Mouse (Mus musculus): ENCODE results near the gene Pdgfd.

DNA sequence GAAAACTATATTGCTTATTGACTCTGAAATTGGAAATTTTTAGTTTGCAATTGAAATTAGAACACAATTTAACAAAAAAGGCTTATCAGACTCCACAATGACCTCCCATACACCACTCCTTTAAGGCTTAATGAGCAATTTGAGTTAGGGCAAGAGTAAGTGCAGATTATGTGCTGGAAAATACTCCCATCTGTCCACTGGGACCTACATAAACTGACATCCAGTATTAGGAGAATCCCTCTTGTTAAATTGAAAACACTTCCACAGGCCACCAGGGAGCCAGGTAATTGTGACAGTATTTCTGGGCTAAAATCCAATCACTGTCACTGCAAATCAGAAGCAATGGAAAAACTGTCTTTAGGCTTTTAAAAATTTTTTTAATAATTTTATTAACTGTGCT is 256.2 kb downstream of the Pdgfd start:
- TF ChIP-seq EP300 (IDR thresholded peaks at IDR 0.05; ENCODE audit: low read depth) (no peak), CTCF (IDR thresholded peaks at IDR 0.05; ENCODE audit: low read depth) (no peak)
